Mouse (Mus musculus): Measurements from ENCODE around the gene Zfp36l2. TPM values are rescaled to one million over a fixed set of nuclear protein-coding genes. Genes with fewer than 3 reads are reported as not detected.

Zfp36l2 gene
- polyA plus RNA-seq, 1 experiment from 2014 or later: 12.5 TPM

GRCm38 (mm10) chr17:84182311-84183271 is 5.2 kb downstream of the Zfp36l2 start:
- 20% methylated on average over 16 of the region's 16 CpGs for WGBS
- peak overlapping the region; percentile 27; the same call in 1 of the 2 replicates for H3K27ac ChIP-seq
- H3K36me3 ChIP-seq: peaks cover 5% of the 10 kb centered on the region; the same call in 1 of the 2 replicates
- H3K27me3 ChIP-seq (replicated peaks): peaks cover 8% of the 10 kb centered on the region
- peak overlapping the region; percentile 52 for H3K4me2 ChIP-seq (replicated peaks)
- H3K4me3 ChIP-seq: peak overlapping the region; percentile 25; the same call in 1 of the 2 replicates
- peak overlapping the region; percentile 10 for H3K9ac ChIP-seq
- no peaks in the 10 kb centered on the region for H3K9me3 ChIP-seq
- H3K4me1 ChIP-seq: peaks cover 39% of the 10 kb centered on the region
- no peak for ATAC-seq (ENCODE audit: low FRiP score, low read depth)

- H3K9ac ChIP-seq: no peak overlapping the region
- peak overlapping the region; percentile 4; the same call in 1 of the 2 replicates for H3K4me2 ChIP-seq (replicated peaks)
- peaks cover 6% of the 10 kb centered on the region for H3K27me3 ChIP-seq (replicated peaks)
- peaks cover 40% of the 10 kb centered on the region for H3K4me1 ChIP-seq
- H3K9me3 ChIP-seq: no peaks in the 10 kb centered on the region
- H3K36me3 ChIP-seq: peaks cover 5% of the 10 kb centered on the region; the same call in 1 of the 2 replicates
- ATAC-seq (ENCODE audit: low FRiP score, low read depth): no peak
- WGBS: 59% methylated on average over 18 of the region's 18 CpGs
- H3K4me3 ChIP-seq: no peak overlapping the region
- peak overlapping the region; percentile 27; the same call in 1 of the 2 replicates for H3K27ac ChIP-seq
Measured at GRCm38 (mm10) chr17:84181502-84182310, 6.0 kb downstream of the Zfp36l2 start.

DNA sequence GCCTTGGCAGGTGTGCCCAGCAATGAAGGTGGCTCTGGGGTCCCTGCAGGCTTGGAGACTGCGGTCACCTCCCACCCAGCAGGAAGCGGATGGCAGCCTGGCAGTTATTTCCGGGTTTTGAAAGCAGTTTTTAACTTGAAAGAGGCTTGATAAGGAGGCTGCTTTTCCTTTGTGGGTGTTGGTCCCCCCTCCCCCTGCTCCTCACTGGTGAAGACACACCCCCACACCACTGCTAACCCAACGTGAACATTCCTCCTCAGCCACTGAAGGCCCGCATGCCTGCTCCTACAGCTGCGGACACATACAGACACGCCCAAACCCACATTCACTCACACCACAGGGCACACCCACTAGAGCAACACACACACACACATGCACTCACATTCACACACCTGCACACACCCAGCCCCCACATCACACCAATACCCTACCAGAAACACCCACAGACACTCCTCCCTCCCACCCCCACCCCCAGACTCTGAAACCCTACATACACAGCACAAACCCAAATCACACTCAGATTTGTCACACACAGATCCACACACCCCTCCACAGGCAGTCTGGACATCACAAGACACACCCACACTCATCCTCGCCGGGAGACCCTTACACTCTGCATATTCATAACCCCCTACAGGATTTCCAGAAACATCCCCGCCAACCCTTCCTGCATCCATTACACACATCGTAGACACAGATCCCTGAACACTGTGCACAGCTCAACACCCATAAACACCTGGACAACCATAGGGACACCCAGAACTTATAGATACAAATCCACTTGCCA is 6.8 kb downstream of the Zfp36l2 start:
- H3K4me3 ChIP-seq: no peak overlapping the region
- H3K27ac ChIP-seq: no peak overlapping the region
- no peak for ATAC-seq (ENCODE audit: low FRiP score, low read depth)
- peaks cover under 1% of the 10 kb centered on the region; the same call in 1 of the 2 replicates for H3K36me3 ChIP-seq
- no peaks in the 10 kb centered on the region; the same call in 1 of the 2 replicates for H3K27me3 ChIP-seq (replicated peaks)
- WGBS: 48% methylated on average over 11 of the region's 11 CpGs
- H3K9me3 ChIP-seq: no peaks in the 10 kb centered on the region
- no peak overlapping the region for H3K9ac ChIP-seq
- H3K4me1 ChIP-seq: peaks cover 32% of the 10 kb centered on the region
- no peak overlapping the region for H3K4me2 ChIP-seq (replicated peaks)

- Histone ChIP-seq H3K9ac (no peak overlapping the region), H3K27me3 (replicated peaks) (no peaks in the 10 kb centered on the region), H3K27ac (no peak overlapping the region), H3K4me2 (replicated peaks) (no peak overlapping the region), H3K36me3 (no peaks in the 10 kb centered on the region), H3K9me3 (0 out of 2 replicates have a peak, but pooled peaks cover 3% of the 10 kb centered on the region), H3K4me3 (no peak overlapping the region), H3K4me1 (peaks cover 30% of the 10 kb centered on the region)
- ATAC-seq (ENCODE audit: low FRiP score, low read depth): no peak
- 77% methylated on average over 4 of the region's 4 CpGs for WGBS
Measured at GRCm38 (mm10) chr17:84179973-84180365, 7.8 kb downstream of the Zfp36l2 start.

DNA sequence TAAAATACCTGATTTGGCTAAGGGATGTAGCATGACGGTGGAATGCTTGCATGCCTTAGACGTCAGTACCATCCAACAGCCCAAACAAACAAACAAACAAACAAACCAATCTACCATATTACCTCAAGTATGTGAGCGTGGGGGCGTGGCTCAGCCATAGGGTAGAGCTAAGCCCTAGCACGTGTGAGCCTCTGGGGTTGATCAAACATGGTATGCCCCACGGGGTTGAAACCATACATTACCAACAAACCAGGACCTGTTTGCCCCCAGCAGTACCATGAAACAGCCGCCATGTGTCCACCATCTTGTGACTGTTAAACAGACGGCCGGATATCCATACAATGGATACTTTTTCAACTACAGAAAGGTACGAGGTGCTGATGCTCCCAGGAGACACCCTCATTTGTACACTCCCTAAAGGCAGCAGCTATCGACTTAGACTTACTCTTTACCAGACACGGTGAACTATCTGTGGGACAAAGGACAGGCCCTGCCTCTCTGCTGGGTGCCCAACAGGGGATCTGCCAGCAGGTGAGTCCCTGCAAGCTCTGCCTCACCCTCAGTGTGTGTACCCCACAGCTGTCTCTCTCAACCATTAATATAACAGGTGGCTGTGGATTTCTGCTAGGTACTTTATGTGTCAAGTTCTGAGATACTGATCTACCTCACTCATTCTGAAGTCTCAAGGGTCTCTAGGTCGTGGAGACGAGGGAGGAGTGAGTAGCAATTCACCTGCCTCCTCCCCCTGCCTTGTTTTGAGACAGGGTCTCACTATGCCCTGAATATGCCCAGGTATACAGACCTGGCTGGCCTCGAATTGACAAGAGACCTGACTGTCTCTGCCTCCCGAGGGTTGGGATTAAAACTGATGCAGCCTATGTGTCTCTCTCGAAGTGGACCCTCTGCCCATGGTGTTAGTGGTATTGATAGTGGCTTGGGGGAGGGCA is 8.4 kb downstream of the Zfp36l2 start:
- 89% methylated on average over 17 of the region's 17 CpGs for WGBS
- Histone ChIP-seq H3K9me3 (0 out of 2 replicates have a peak, but pooled peaks cover 3% of the 10 kb centered on the region), H3K36me3 (no peaks in the 10 kb centered on the region), H3K27ac (no peak overlapping the region), H3K4me1 (peaks cover 30% of the 10 kb centered on the region), H3K9ac (no peak overlapping the region), H3K4me3 (no peak overlapping the region), H3K27me3 (replicated peaks) (no peaks in the 10 kb centered on the region), H3K4me2 (replicated peaks) (no peak overlapping the region)
- no peak for ATAC-seq (ENCODE audit: low FRiP score, low read depth)

GRCm38 (mm10) chr17:84177481-84177880 is 10.3 kb downstream of the Zfp36l2 start:
- H3K9ac ChIP-seq: no peak overlapping the region
- no peaks in the 10 kb centered on the region for H3K36me3 ChIP-seq
- no peaks in the 10 kb centered on the region for H3K27me3 ChIP-seq (replicated peaks)
- H3K27ac ChIP-seq: no peak overlapping the region
- H3K4me3 ChIP-seq: no peak overlapping the region
- no peak for ATAC-seq (ENCODE audit: low FRiP score, low read depth)
- 0 out of 2 replicates have a peak, but pooled peaks cover 3% of the 10 kb centered on the region for H3K9me3 ChIP-seq
- H3K4me2 ChIP-seq (replicated peaks): no peak overlapping the region
- 3% methylated on average over 8 of the region's 8 CpGs for WGBS
- peaks cover 21% of the 10 kb centered on the region for H3K4me1 ChIP-seq

GRCm38 (mm10) chr17:84176446-84176845 is 11.3 kb downstream of the Zfp36l2 start:
- ATAC-seq (ENCODE audit: low FRiP score, low read depth): no peak
- Histone ChIP-seq H3K4me2 (replicated peaks) (no peak overlapping the region), H3K9me3 (0 out of 2 replicates have a peak, but pooled peaks cover 3% of the 10 kb centered on the region), H3K36me3 (no peaks in the 10 kb centered on the region), H3K27me3 (replicated peaks) (no peaks in the 10 kb centered on the region), H3K4me3 (no peak overlapping the region), H3K27ac (no peak overlapping the region), H3K4me1 (peaks cover 20% of the 10 kb centered on the region), H3K9ac (no peak overlapping the region)
- WGBS: 91% methylated on average over 7 of the region's 7 CpGs

DNA sequence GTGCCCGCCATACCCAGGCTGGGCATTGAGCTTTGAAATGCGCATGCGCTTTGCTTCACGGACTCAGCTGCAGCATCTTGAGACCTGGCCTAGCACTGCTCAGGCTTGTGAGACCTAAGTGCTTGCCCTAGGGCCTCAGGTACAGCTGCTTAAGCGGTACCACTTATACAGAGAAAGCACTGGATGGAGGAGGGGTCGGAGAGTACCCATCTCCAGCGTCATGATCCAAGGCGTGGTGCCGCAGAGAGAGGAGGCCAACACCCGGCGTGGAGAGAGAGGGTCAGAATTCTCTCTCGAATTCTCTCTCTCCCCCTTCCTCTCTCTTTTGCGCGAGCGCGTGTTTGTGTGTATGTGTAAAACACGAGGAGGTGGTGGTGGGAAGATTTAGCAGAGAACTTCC is 12.6 kb downstream of the Zfp36l2 start:
- Histone ChIP-seq H3K36me3 (no peaks in the 10 kb centered on the region), H3K4me3 (no peak overlapping the region), H3K27me3 (replicated peaks) (no peaks in the 10 kb centered on the region), H3K27ac (no peak overlapping the region), H3K9ac (no peak overlapping the region), H3K4me2 (replicated peaks) (no peak overlapping the region), H3K4me1 (peaks cover 9% of the 10 kb centered on the region; the same call in 1 of the 2 replicates), H3K9me3 (0 out of 2 replicates have a peak, but pooled peaks cover 3% of the 10 kb centered on the region)
- 96% methylated on average over 17 of the region's 17 CpGs for WGBS
- ATAC-seq (ENCODE audit: low FRiP score, low read depth): no peak

DNA sequence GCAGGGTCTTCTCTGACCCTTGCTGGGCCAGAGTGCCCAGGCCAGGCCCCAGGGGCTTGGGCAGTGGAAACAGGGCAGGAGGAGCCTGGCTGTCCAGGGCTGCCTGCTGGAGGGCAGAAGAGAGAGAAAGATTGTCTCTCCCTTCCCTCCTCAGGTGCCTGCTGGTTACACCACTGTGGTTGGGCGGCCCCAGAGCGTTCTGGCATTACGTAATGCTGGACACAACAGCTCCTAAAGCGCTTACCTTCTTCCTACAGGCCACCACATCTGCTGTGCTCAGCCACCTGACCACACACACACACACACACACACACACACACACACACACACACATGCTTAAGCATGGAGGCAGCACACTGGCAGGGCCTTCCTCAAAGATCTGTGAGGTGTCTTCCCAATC is 20.4 kb downstream of the Zfp36l2 start:
- Histone ChIP-seq H3K9me3 (no peaks in the 10 kb centered on the region), H3K4me1 (no peaks in the 10 kb centered on the region), H3K9ac (no peak overlapping the region), H3K4me3 (no peak overlapping the region), H3K4me2 (replicated peaks) (no peak overlapping the region), H3K36me3 (no peaks in the 10 kb centered on the region), H3K27me3 (replicated peaks) (no peaks in the 10 kb centered on the region), H3K27ac (no peak overlapping the region)
- WGBS: 90% methylated on average over 4 of the region's 4 CpGs
- no peak for ATAC-seq (ENCODE audit: low FRiP score, low read depth)

DNA sequence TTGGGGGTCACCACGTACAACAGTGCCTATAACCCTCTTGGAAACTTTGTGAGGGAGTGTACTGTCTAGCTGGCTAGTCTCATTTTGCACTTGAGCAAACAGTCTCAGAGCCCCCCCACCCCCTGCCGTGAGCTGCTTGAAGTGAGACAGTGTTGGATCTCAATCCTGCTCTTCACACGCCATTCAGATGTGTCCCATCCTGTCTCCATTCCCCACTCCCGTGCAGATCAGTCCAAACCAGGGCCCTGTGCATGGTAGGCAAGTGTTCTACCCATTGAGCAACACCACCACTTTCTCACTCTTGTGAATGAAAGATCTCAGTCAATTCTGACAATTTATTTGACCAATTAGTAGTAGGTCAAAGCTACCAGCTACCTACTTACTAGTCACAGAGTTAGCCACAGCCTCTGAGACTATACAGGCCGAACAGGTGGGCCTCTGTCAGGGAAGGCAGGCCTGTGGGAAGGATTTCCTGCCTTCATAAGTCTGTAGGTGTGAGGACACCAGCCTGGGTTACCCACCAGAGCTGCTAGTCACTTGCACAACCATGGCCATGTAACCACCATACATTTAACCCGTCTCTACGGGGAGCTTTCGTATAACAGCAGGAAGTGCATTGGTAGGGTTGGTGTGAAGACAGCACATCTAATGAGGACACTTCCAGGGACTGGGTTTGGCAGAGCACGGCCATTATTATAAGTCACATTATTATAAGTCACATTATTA is 21.4 kb downstream of the Zfp36l2 start:
- H3K4me3 ChIP-seq: no peak overlapping the region
- ATAC-seq (ENCODE audit: low FRiP score, low read depth): no peak
- H3K36me3 ChIP-seq: no peaks in the 10 kb centered on the region
- no peak overlapping the region for H3K4me2 ChIP-seq (replicated peaks)
- H3K27me3 ChIP-seq (replicated peaks): no peaks in the 10 kb centered on the region
- no peak overlapping the region for H3K9ac ChIP-seq
- H3K27ac ChIP-seq: no peak overlapping the region
- no peaks in the 10 kb centered on the region for H3K9me3 ChIP-seq
- H3K4me1 ChIP-seq: no peaks in the 10 kb centered on the region
- WGBS: 88% methylated on average over 9 of the region's 9 CpGs
